Mouse (Mus musculus): ENCODE data around the gene Herc3. TPM values are rescaled to one million over a fixed set of nuclear protein-coding genes. Genes with fewer than 3 reads are reported as not detected.
"Not testable (repeated sequence)": the region's sequence is repeated elsewhere in the genome, so short reads cannot be mapped to it uniquely, and the experiment has no call there.

Herc3 gene
- 21.7 and 22.0 TPM in 2 replicates for polyA plus RNA-seq (2015; fragmentation: Nextera tagmentation; extraction: Ambion mirVana)

DNA sequence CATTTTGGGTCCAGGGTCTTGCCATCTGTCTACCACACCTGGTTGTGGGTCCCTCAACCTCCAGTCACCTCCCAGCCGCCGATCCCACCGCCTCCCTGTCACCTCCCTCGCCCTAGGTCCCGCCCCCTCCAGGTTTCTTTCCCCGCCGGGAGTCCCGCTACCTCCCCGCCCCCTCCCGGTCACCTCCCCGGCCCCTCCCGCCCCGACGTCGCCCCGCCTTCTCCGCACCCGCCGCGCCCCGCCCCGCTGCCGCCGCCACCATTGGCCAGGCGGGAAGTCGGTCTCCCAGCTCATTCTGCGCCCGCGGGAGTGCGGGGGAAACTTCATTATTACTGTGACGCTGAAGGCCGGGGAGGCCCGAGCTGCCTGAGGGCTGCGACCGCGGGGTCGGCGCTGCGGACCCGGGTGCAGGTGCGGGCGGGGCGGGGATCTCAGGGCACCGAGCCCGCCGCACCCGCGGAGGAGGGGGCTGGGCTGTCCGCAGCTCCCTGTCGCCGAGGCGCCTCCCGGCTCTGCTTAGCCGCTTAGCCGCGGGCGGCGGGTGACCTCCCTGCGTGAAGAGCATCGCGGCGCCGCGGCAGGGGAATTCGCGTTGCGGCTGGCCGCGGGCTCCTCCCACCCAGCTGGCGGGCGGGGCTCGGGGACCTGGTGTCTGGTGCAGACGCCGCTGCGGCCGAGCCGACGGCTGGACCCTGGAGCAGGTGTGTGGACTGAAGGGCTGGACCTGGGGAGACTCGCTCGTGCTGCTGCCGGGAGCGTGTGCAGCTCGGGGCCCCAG, at the start of gene Herc3:
Gene Herc3, plus strand, starts transcription at position 234 of the 778 bp plus-strand sequence.
- Histone ChIP-seq H3K4me1 (replicated peaks) (peaks cover 13% of the 10 kb centered on the region), H3K27ac (peak within 1 kb of the TSS; percentile 86), H3K9ac (peak within 1 kb of the TSS; percentile 79), H3K36me3 (no peaks in the 10 kb centered on the region), H3K27me3 (no peaks in the 10 kb centered on the region), H3K4me3 (peak within 1 kb of the TSS; percentile 68), H3K9me3 (no peaks in the 10 kb centered on the region), H3K4me2 (peak within 1 kb of the TSS; percentile 77)
- WGBS = under 1% methylated on average over 50 of the region's 83 CpGs
- peak; percentile 92 for ATAC-seq (ENCODE audit: low FRiP score)

DNA sequence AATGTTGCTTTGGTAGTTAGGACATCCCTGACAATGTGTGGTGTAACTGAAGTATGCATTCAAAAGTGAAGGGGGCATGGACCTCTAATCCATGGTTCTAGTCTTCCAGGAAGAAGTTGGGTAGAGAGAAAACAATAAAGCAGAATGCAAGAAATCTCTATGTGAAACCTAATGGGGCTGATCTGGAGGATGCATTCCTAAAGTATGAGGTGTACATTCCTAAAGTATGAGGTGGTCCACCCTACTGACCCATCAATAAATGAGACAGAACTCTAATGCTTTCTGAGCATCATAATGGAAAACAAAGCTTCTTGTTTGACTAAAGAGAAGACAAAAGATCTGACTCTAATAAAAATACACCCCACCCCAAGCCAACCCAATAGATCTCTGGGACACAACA, 29.9 kb upstream of the Herc3 start:
- H3K9ac ChIP-seq = no peak overlapping the region
- H3K27ac ChIP-seq = no peak overlapping the region
- H3K4me3 ChIP-seq = no peak overlapping the region
- no peaks in the 10 kb centered on the region for H3K4me1 ChIP-seq (replicated peaks)
- H3K36me3 ChIP-seq = no peaks in the 10 kb centered on the region
- H3K27me3 ChIP-seq = no peaks in the 10 kb centered on the region
- no peak overlapping the region for H3K4me2 ChIP-seq
- H3K9me3 ChIP-seq = no peaks in the 10 kb centered on the region
- ATAC-seq (ENCODE audit: low FRiP score) = no peak

DNA sequence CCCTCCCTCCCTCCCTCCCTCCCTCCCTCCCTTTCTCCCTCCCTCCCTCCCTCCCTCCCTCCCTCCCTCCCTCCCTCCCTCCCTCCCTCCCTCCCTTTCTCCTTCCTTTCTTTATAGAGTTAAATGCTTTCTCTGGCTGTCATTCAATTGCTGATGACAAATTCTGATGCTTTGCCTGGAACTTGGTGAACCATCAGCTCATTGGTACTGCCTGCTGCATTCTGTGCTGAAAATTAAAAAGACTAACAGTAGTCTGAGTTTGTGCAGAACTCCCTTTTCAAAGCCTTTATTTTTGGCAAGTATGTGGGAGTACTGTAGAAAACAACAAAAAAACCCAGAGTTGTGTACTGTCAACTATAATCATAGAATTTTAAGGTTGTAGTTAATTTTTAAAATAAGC, 16.9 kb upstream of the Herc3 start:
- no peak overlapping the region for H3K9ac ChIP-seq

DNA sequence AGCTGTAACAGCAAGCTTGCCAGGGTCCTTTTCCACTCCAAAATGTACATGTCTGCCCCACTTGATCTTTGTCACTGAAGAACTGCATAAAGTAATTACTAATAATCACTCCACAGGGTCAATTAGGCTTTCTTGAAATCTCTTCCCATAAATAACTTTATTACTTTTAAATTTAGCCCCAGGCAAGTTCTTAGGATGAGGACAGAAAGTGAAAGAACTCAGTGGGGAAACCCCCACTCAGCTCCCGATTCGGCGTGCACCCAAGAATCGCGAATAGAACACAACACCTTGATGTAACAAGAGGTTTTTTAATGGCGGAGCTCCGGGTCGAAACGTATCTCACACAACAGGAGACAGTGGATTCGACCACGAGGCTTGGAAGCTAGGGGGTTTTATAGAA, 14.2 kb upstream of the Herc3 start:
- not testable (repeated sequence) for H3K9me3 ChIP-seq; H3K36me3 ChIP-seq; H3K27ac ChIP-seq; H3K9ac ChIP-seq; H3K4me1 ChIP-seq (replicated peaks); H3K4me3 ChIP-seq; H3K4me2 ChIP-seq; H3K27me3 ChIP-seq; ATAC-seq (ENCODE audit: low FRiP score)
- WGBS = 97% methylated on average over 5 of the region's 11 CpGs

More for the DNA sequence above, 16.9 kb upstream of the Herc3 start:
- Histone ChIP-seq H3K4me1 (replicated peaks) (no peaks in the 10 kb centered on the region), H3K4me2 (no peak overlapping the region), H3K36me3 (no peaks in the 10 kb centered on the region), H3K27ac (no peak overlapping the region), H3K4me3 (no peak overlapping the region), H3K9me3 (no peaks in the 10 kb centered on the region), H3K27me3 (no peaks in the 10 kb centered on the region)
- ATAC-seq (ENCODE audit: low FRiP score) = no peak

DNA sequence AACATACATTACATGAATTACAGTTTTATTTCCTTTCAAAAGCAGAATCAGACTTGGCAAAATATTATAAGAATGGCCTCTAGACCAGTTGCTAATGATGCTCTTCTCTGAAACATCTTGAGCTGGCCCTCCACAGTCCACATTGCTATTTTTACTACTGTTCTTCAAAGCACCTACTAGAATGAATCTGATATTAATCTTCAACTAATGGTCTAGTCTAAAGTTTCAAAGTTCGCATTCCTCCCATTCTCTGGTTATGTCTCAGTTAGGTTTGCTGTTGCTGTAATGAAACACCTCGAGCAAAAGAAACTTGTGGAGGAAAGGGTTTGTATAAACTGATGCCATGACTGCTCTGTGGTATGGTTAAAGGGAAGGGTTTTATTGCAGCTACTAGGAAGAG, 5.6 kb upstream of the Herc3 start:
- Histone ChIP-seq H3K27me3 (no peaks in the 10 kb centered on the region), H3K9me3 (no peaks in the 10 kb centered on the region), H3K4me1 (replicated peaks) (no peaks in the 10 kb centered on the region), H3K27ac (no peak overlapping the region), H3K4me2 (no peak overlapping the region), H3K4me3 (no peak overlapping the region), H3K36me3 (no peaks in the 10 kb centered on the region), H3K9ac (no peak overlapping the region)
- ATAC-seq (ENCODE audit: low FRiP score) = no peak
- 84% methylated on average over 2 of the region's 2 CpGs for WGBS

DNA sequence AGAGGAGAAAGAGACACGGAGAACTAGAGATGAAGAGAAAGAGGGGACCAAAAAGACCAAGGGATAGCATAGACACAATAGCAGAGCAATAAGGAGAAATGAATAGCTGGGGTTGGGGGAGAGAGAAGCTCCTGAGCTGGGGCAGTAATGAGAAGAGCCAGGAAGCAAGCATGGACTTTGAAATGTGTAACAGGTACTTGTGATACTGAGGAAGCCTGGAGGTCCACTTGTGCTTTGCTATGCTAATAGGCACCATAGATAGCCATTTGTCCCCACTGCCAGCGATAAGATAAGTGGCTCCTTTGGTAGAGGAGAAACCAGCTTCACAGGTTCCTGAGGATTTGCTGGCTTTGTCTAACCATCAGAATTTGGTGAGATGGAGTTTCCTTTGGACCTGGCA, 5.2 kb upstream of the Herc3 start:
- no peak for ATAC-seq (ENCODE audit: low FRiP score)
- Histone ChIP-seq H3K27me3 (no peaks in the 10 kb centered on the region), H3K4me1 (replicated peaks) (peaks cover 3% of the 10 kb centered on the region; the same call in 1 of the 2 replicates), H3K4me3 (no peak overlapping the region), H3K4me2 (no peak overlapping the region), H3K9me3 (no peaks in the 10 kb centered on the region), H3K36me3 (no peaks in the 10 kb centered on the region), H3K9ac (no peak overlapping the region), H3K27ac (no peak overlapping the region)
- 83% methylated on average over 2 of the region's 2 CpGs for WGBS

DNA sequence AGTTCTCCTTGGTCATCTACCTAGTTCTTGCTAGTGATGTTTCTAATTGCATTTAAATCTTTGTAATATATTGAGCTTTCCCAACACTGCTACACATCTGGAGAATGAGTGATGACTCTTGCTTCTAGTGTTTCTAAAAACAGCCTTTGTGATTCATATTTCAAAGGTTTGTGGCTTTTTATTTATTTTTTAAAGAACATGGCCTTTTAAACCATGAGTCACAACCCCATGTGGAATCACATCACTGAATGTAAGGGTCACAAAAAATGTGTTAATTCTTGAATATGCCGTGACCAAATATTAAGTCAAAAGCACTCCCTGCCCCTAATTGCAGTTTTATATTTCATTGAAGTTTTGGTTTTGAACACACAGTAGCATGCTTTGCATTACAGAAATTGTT, 2.7 kb upstream of the Herc3 start:
- H3K36me3 ChIP-seq = no peaks in the 10 kb centered on the region
- no peak overlapping the region for H3K9ac ChIP-seq
- no peaks in the 10 kb centered on the region for H3K9me3 ChIP-seq
- no peak for ATAC-seq (ENCODE audit: low FRiP score)
- H3K4me1 ChIP-seq (replicated peaks) = peaks cover 13% of the 10 kb centered on the region
- WGBS = 92% methylated on average over 1 of the region's 1 CpGs
- no peak overlapping the region for H3K4me3 ChIP-seq
- H3K27ac ChIP-seq = no peak overlapping the region
- H3K4me2 ChIP-seq = no peak overlapping the region
- H3K27me3 ChIP-seq = no peaks in the 10 kb centered on the region

DNA sequence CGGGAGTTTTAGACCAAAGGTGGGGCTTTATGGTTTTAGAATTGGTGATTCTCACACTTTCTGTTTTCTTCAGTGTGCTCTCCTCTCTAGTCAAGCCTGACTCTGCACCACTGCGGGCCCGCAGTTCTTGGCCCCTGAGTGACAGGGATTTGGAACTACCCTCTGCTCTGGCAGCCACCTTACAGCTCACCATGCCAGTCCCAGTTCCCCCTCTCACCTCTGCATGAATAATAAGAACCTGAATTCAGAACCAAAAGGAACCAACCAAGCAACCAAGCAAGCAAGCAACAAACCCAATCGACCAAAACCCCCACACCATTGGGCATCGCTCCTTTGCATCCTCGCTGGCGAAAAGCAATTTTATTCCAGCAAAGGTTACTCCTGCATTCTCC, 429 bp upstream of the Herc3 start:
- WGBS = 13% methylated on average over 7 of the region's 7 CpGs
- Histone ChIP-seq H3K4me3 (peak overlapping the region; percentile 68), H3K4me2 (peak overlapping the region; percentile 77), H3K9me3 (no peaks in the 10 kb centered on the region), H3K4me1 (replicated peaks) (peaks cover 13% of the 10 kb centered on the region), H3K27me3 (no peaks in the 10 kb centered on the region), H3K36me3 (no peaks in the 10 kb centered on the region), H3K27ac (peak overlapping the region; percentile 86), H3K9ac (peak overlapping the region; percentile 79)
- ATAC-seq (ENCODE audit: low FRiP score) = no peak; the same call in 1 of the 2 replicates

DNA sequence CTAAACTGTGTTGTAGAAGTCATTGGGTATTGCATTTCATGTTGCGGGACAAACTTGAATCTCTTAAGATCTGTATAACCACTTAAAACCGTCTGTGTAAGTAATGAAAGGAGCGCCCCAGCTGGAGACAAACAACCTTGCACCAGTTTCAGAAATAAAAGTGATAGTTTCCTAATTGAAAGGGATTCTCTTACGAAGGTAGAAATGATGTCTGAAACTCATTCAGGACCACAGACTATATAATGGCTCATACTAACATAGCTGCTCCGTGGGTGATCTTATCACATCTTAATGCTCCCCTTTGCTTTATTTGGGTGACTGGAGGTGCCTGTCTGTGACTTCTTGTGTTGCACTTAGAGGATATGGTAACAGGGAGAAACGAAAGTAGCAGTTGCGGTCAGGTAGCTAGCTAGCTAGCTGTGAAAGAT, 1.3 kb downstream of the Herc3 start:
- Histone ChIP-seq H3K4me3 (peak overlapping the region; percentile 68), H3K4me1 (replicated peaks) (peaks cover 14% of the 10 kb centered on the region), H3K9ac (peak overlapping the region; percentile 79; the same call in 1 of the 2 replicates), H3K36me3 (no peaks in the 10 kb centered on the region), H3K4me2 (peak overlapping the region; percentile 77), H3K27ac (no peak overlapping the region), H3K27me3 (no peaks in the 10 kb centered on the region), H3K9me3 (no peaks in the 10 kb centered on the region)
- WGBS = 43% methylated on average over 7 of the region's 7 CpGs
- no peak for ATAC-seq (ENCODE audit: low FRiP score)

DNA sequence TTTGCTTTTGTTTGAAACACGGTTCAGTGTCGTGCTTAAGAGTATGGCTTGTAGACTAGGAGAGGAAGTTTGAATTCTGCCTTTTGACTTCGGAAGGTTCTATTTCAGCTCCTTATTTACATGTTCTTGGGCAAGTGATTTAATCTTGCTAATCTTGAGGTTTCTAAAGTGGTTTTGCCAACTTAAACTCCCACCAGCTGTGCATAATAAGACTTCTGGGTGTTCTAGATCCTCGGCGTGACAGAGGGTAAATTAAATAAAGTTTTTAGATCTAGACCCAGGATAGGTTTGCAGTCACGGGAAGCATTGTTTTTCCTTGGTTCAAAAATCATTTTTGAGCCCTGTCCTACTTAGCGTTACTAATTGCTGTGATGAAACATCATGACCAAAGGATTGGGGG, 3.2 kb downstream of the Herc3 start:
- H3K9me3 ChIP-seq = no peaks in the 10 kb centered on the region
- WGBS = 88% methylated on average over 7 of the region's 7 CpGs
- H3K9ac ChIP-seq = no peak overlapping the region
- no peak overlapping the region for H3K4me2 ChIP-seq
- H3K36me3 ChIP-seq = no peaks in the 10 kb centered on the region
- no peak overlapping the region for H3K27ac ChIP-seq
- no peak for ATAC-seq (ENCODE audit: low FRiP score)
- no peak overlapping the region for H3K4me3 ChIP-seq
- H3K27me3 ChIP-seq = no peaks in the 10 kb centered on the region
- H3K4me1 ChIP-seq (replicated peaks) = peaks cover 30% of the 10 kb centered on the region

DNA sequence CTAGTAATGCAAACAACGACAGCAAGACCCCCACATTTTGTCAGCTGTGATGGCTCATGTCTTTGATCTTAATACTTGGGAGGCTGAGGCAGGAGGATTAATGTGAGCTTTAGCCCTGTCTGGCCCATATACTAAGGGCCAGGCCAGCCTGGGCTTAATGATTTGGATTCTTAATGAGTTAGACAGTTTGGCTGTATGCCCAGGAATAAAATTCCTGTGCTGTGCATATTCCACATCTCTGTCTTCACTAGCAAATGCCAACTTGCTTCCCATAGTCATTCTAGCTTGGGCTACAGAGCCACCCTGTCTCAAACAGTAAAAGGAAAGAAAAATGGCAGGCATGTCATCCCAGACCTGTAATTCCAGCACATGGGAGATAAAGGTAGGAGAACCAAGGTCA, 4.3 kb downstream of the Herc3 start:
- no peak overlapping the region for H3K27ac ChIP-seq
- H3K4me3 ChIP-seq = no peak overlapping the region
- no peak for ATAC-seq (ENCODE audit: low FRiP score)
- 90% methylated on average over 1 of the region's 1 CpGs for WGBS
- no peak overlapping the region for H3K9ac ChIP-seq
- no peaks in the 10 kb centered on the region for H3K36me3 ChIP-seq
- peaks cover 30% of the 10 kb centered on the region for H3K4me1 ChIP-seq (replicated peaks)
- no peaks in the 10 kb centered on the region for H3K9me3 ChIP-seq
- H3K27me3 ChIP-seq = no peaks in the 10 kb centered on the region
- H3K4me2 ChIP-seq = no peak overlapping the region

DNA sequence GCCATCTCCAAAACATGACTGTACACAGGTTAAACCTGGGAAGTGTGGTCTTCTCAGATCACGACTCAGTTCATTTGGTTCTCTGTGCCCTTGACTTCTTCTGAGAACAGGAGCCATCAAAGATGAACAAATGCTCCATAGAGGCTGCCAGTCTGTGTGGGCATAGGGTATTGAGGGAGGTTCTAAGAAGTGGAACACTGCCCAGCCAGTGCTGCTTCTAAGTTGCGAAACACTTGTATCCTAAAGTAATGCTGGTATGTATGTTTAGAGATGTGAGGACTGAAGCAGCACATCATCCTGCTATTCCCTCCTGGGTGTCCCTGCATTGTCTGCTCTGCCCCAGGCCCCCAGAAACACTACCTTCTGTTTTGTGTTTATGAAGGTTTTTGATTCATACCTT, 5.2 kb downstream of the Herc3 start:
- H3K4me3 ChIP-seq = no peak overlapping the region
- no peaks in the 10 kb centered on the region for H3K27me3 ChIP-seq
- ATAC-seq (ENCODE audit: low FRiP score) = no peak
- H3K36me3 ChIP-seq = no peaks in the 10 kb centered on the region
- peaks cover 27% of the 10 kb centered on the region for H3K4me1 ChIP-seq (replicated peaks)
- 90% methylated on average over 2 of the region's 2 CpGs for WGBS
- H3K27ac ChIP-seq = no peak overlapping the region
- H3K9ac ChIP-seq = no peak overlapping the region
- H3K4me2 ChIP-seq = no peak overlapping the region
- H3K9me3 ChIP-seq = no peaks in the 10 kb centered on the region

DNA sequence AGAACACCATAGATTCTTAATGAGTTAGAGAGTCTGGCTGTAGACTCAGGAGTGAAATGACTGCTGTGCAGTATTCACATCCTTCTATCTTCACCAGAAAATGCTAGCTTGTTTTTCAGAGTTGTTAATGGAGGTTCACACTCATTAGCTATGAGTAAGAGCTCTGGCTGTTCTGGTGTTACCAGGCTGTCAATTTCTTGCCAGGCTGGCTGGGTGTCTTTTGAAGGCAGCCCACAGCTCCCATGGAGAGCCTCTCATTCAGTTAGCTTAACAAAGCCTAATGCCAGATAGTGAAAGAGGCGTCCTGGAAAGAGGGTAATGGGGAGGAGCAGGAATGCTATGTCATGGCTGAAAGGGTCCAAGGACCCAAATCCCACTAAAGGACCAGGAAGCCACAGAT, 6.7 kb downstream of the Herc3 start:
- H3K4me3 ChIP-seq = no peak overlapping the region
- H3K9ac ChIP-seq = no peak overlapping the region
- H3K4me1 ChIP-seq (replicated peaks) = peaks cover 17% of the 10 kb centered on the region
- H3K4me2 ChIP-seq = no peak overlapping the region
- peak; percentile 43 for ATAC-seq (ENCODE audit: low FRiP score)
- H3K27ac ChIP-seq = peak overlapping the region; percentile 60
- H3K36me3 ChIP-seq = no peaks in the 10 kb centered on the region
- no peaks in the 10 kb centered on the region for H3K27me3 ChIP-seq
- H3K9me3 ChIP-seq = no peaks in the 10 kb centered on the region
- WGBS = 8% methylated on average over 1 of the region's 1 CpGs
